Mouse (Mus musculus) liver, embryonic 13.5 days (tissue): Measurements from ENCODE around the gene Cntnap5b. TPM values are rescaled to one million over a fixed set of nuclear protein-coding genes. Genes with fewer than 3 reads are reported as not detected.

Source experiments
- ATAC-seq: fragments of 200-750 bp; cut with Nextera tagmentation; 2 replicates; pipeline ENCODE4 v1.8.0; 2017; ENCODE audit warnings: low read depth, mild to moderate bottlenecking, moderate number of reproducible peaks, moderate library complexity
- DNase-seq: peaks from one replicate; pipeline ENCODE4 v3.0.0; 2022
- H3K27ac ChIP-seq: fragments of 300-500 bp; sonication (generic); 2 replicates; pipeline ENCODE4 v1.5.1; 2015; ENCODE audit warnings: moderate library complexity, mild to moderate bottlenecking, inconsistent platforms
- H3K27me3 ChIP-seq: fragments of 300-500 bp; sonication (generic); 2 replicates; pipeline ENCODE4 v1.6.1; 2015; ENCODE audit warnings: mild to moderate bottlenecking, inconsistent platforms
- H3K36me3 ChIP-seq: fragments of 300-500 bp; sonication (generic); 2 replicates; pipeline ENCODE4 v1.6.1; 2015; ENCODE audit warnings: mild to moderate bottlenecking, inconsistent platforms
- H3K4me1 ChIP-seq: fragments of 300-500 bp; sonication (generic); replicated peaks from 2 replicates; pipeline ENCODE4 v1.6.1; 2015; ENCODE audit warnings: inconsistent platforms
- H3K4me2 ChIP-seq: fragments of 300-500 bp; sonication (generic); 2 replicates; pipeline ENCODE4 v1.6.1; 2015; ENCODE audit warnings: inconsistent platforms, mild to moderate bottlenecking, moderate library complexity
- H3K4me3 ChIP-seq: fragments of 300-500 bp; sonication (generic); replicated peaks from 2 replicates; pipeline ENCODE4 v1.5.1; 2015; ENCODE audit warnings: mild to moderate bottlenecking, inconsistent platforms
- H3K9ac ChIP-seq: fragments of 300-500 bp; sonication (generic); 2 replicates; pipeline ENCODE4 v1.6.1; 2015; ENCODE audit warnings: mild to moderate bottlenecking, inconsistent platforms
- H3K9me3 ChIP-seq: fragments of 300-500 bp; sonication (generic); replicated peaks from 2 replicates; pipeline ENCODE4 v1.6.1; 2016; ENCODE audit warnings: inconsistent platforms
- WGBS: fragments of 180-500 bp; shearing (Covaris S2); methylation state at CpG from one replicate; pipeline ENCODE4 v1.1.7; 2015; ENCODE audit not compliant: insufficient replicate concordance; 5-methylcytosine and 5-hydroxymethylcytosine counted together
- polyA plus RNA-seq: library from polyadenylated mRNA; unstranded; fragments of >200 nt; fragmentation: Nextera tagmentation; extraction: Ambion mirVana; gene quantifications from 2 replicates; pipeline ENCODE4 v1.2.1, GENCODE M21; 2015

The Cntnap5b gene
- polyA plus RNA-seq, 1 experiment from 2014 or later, result not detected

DNA sequence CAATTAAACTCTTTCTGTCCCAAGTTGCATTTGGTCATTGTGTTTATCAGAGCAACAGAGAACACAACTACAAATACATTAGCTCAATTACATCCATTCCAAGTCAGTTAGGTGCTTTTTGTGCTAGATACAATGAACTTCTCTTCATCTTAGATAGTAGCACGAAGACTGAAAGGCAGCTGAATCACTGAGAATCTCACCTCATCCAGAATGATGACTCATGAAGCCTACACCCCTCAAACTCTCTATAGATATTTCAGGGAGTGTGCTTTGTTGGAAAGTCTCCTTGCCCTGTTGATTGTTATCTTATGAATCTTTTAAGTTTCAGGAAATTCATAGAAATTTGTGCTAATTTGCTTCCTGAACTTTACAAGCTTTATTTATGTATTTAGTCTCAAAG, 695.0 kb downstream of the Cntnap5b start:
- Histone ChIP-seq H3K27me3 (no peaks in the 10 kb centered on the region), H3K36me3 (no peaks in the 10 kb centered on the region), H3K9me3 (no peaks in the 10 kb centered on the region), H3K27ac (no peak overlapping the region), H3K4me1 (no peaks in the 10 kb centered on the region), H3K4me3 (no peak overlapping the region), H3K4me2 (no peak overlapping the region), H3K9ac (no peak overlapping the region)
- DNase-seq (no peak), ATAC-seq (no peak)
- WGBS, result 50% methylated on average over 1 of the region's 1 CpGs

DNA sequence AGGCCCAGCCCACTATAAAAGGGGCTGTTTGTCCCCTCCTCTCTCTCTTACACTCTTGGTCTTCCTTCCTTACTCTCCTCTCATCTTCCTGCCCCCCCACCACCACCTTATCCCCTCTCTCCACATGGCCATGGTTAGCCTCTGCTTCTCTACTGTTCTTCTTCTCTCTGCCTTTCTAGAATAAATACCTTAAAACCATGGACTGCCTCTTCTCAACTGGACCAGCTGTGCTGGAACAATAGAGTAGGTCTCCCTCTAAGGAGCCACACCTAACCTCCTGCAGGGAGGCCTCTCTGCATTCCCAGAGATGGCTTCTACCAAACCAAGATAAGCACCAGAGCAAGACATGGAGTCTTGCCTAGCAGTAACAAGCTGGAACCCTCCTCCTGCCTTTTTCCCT, 737.3 kb downstream of the Cntnap5b start:
- Histone ChIP-seq H3K9me3 (no peaks in the 10 kb centered on the region), H3K27ac (no peak overlapping the region), H3K27me3 (no peaks in the 10 kb centered on the region), H3K4me1 (no peaks in the 10 kb centered on the region), H3K36me3 (no peaks in the 10 kb centered on the region), H3K4me2 (no peak overlapping the region), H3K9ac (no peak overlapping the region), H3K4me3 (no peak overlapping the region)
- ATAC-seq (no peak), DNase-seq (no peak)
